Mouse (Mus musculus): ENCODE data around the gene Selenoo.
A peak's percentile ranks its signal among the peaks of the same experiment; 100 is the strongest.

Selenoo gene

DNA sequence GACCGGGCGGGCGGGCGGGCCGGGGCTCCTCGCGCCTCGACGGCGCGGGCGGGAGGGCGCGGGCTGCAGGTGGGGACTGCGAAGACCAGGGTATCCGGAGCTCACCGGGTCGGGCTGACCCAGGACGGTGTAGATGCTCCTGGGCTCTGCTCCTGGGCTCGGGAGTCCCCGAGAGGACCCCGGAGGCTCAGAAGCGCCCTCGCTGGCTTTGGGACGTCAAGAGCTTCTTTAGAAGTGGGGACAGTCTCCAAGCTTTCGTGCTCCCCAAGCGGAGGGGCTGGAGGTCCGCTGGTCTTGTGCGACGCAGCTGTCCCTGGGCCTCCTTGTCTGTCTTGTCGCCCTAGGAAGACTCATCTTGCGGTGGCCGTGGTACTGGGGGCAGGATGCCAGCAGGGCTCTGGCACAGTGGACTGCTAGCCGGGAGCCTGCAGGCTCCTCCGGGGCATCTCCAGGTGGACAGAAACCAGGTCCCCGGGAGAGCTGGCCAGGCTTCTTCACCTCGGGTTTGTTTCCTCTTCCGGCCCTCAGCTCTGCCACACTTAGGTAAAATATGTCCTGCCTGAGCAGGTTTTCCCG, 12.6 kb upstream of the Selenoo start:
- DNase-seq, result peak; percentile 79

- no peak for DNase-seq
Observed at GRCm38 (mm10) chr15:89078208-89078836, 10.6 kb upstream of the Selenoo start.

DNA sequence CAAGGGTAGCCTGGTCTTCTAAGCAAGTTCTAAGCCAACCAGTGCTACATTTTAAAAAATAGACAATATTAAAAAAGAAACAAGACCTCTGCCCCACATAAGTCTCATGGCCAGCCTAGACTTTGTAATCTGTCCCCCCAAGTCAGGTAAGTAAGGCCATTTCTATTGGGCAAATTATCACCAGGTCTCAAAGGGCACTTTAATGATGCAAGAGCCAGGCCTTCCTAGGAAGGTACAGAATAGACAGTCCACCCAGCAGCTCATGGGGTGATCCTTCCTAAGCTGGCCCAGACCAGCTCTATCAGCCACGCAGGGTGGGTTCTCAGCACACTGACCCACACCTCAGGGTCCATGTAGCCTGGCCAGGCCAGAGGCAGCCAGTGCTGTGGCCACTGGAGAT, 5.0 kb upstream of the Selenoo start:
- no peak for DNase-seq

GRCm38 (mm10) chr15:89084826-89085225, 4.1 kb upstream of the Selenoo start:
- no peak for DNase-seq

- no peak for DNase-seq
Observed at GRCm38 (mm10) chr15:89089248-89090051, 566 bp downstream of the Selenoo start.

DNA sequence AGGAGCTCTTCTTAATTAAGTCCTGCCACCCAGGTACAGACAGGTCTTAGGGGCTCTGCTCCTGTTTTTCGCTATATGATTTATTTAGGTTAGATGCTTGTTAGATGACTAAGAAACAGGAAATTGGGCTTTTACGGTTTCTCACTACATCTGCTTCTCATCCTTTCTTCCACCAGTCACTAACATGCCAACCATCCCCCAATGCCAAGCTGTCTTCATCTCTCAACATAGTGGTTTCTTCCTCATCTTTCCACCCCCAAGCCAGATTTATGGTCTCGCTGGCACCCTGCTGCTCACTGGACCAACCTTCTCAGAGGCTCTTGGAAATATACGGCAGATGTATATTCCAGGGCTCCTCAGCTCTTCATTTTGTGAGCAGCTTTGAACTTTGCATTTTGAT, 1.8 kb downstream of the Selenoo start:
- DNase-seq, result no peak

GRCm38 (mm10) chr15:89092181-89092580, 3.3 kb downstream of the Selenoo start:
- no peak for DNase-seq

GRCm38 (mm10) chr15:89097450-89097849, 8.6 kb downstream of the Selenoo start:
- DNase-seq, result no peak

DNA sequence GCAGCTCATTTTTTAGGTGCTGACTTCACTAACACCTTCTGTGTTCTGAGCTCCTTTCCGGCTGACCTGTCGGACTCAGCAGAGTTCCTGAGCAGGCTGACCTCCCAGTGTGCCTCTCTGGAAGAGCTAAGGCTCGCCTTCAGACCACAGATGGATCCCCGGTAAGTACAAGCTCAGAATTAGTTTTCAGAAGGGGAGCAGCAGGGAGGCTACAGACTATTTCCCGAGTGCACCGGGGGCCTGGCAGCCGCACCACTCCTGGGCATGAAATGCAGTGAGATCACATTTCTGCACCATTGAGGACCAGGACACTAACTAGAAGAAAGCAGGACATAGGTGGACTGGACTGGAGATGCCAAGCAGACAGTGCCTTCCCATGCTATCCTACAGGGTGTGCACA, 9.7 kb downstream of the Selenoo start:
- peak; percentile 71 for DNase-seq

DNA sequence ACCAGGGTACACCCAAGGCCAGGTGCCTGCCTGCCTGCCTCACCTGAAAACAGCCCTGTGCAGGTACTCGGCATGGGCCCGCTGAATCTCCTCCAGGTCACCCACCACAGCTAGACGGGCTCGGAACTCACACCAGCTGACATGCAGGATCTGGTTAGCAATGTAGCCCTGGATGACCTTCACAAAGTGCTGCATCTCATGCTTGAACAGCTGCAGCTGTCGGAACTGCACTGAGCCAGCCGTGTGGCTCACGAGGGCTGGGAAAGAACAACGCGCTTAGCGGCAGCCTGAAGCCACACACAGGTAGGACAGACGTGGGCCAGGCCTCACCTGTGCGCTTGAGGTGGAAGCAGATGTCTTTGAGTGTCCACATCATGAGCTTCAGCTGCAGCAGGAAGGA, 11.9 kb downstream of the Selenoo start:
- DNase-seq, result no peak

DNA sequence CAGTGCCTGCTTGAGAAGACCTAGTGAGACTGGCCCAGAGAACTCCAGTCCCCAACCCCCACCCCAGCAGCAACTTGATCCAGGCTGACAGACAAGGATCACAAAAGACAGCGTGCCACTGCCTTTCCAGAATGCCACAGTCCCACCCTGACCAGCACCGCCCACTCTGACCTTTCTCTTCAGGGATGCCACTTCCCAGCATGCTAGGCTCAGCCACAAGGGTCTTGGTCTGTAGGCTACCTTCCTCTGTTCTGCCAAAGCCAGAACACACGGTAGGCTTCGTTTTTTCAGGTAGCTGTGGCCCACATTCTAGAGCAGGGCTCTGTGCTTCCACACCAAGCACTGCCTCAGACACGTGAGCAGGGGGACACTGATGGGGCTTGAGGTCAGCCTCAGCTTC, 13.8 kb downstream of the Selenoo start:
- no peak for DNase-seq

GRCm38 (mm10) chr15:89103921-89104320, 15.0 kb downstream of the Selenoo start:
- peak; percentile 74 for DNase-seq

DNA sequence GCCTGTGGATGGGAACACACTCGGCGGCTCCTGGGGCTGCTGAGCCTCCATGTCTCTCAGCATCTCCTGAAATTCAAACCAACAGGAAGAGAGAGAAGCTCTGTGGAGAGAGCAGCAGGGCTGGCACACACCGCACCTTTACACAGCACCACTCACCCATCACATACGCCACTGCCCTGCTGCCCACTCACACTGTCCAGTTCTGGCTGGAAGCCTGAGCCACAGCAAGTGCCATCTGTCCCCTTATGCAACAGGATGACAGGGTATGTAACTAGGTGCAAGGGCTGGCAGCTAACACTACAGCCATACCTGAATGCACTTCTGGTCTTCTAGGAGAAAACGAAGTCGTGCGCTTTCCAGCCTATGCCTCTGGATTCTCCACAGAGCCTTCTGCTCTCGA, 15.5 kb downstream of the Selenoo start:
- peak; percentile 94 for DNase-seq

DNA sequence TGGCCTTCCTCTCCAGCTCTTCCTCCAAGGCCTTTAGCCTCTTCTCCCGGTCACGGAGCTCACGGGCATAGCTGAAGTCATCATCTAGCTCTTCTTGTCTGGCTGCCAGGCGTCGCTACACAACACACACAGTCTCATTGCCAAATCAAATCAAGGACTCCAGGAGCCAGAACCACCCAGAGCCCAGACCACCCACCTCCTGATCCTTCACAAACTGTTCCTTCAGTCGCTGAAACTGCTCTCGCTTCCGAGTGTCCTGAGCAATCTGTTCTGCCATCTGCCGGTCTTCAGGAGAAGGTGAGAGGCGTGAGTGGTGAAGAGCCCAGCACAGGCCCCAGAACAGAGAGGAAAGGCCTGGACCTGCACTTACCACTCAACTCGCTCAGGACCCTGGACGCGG, 17.2 kb downstream of the Selenoo start:
- peak; percentile 81 for DNase-seq

DNA sequence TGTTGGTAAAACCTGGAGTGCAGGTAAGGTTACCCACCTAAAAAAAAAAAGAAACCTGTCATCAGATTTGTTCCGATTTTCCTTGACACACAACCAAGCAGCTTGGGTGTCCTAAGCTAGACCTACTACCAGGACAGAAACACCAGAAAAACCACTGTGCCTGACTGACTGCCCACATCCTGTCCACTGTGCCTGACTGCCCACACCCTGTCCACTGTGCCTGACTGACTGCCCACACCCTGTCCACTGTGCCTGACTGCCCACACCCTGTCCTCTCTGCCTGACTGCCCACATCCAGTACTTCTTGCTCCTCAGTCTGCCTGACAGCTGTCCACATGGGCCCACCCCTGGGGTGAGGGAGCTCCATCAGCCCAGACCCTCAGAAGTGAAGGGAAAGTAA, 18.1 kb downstream of the Selenoo start:
- no peak for DNase-seq

GRCm38 (mm10) chr15:89110147-89110546, 21.3 kb downstream of the Selenoo start:
- no peak for DNase-seq

DNA sequence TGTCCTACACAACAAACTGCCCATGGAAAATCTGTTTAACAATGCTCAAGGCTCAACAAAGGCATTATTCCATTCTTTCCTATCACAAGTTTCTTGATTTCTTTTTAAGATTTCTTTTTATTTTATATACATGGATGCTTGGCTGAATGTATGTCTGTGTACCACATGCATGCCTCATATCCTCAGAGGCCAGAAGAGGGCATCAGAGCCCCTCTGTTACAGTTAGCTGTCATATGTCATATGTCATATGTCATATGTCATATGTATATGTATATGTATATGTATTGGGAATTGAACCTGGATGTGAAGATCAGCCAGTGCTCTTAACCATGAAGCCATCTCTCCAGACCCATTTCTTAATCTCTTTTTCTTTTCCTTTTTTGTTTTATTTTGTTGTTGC, 29.1 kb downstream of the Selenoo start:
- no peak for DNase-seq

- DNase-seq, result peak; percentile 95
Observed at GRCm38 (mm10) chr15:89122649-89123366, 33.9 kb downstream of the Selenoo start, which contains the start of gene Tubgcp6. Gene Tubgcp6 (minus strand): TSS chr15:89123112.

DNA sequence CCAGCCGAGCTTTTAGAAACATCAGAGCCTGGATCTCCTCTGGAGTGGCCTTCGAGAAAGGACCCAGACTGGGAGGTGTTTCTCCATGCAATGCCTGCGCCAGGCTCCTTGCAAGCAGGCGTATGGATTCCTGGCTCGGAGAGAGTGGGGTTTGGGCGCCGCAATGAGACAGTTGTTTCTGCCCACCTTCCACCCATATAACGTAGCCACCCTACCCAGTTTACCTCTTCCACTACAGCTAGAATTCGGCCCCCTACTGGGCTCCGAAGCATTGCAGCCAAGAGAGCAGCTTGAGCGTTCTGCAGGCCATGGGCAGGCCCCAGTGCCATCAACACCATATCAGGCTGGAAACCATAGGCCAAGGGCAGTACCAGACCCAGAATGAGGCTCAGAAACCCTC, 34.7 kb downstream of the Selenoo start:
- DNase-seq, result no peak

GRCm38 (mm10) chr15:89124312-89124711, 35.4 kb downstream of the Selenoo start:
- DNase-seq, result no peak

DNA sequence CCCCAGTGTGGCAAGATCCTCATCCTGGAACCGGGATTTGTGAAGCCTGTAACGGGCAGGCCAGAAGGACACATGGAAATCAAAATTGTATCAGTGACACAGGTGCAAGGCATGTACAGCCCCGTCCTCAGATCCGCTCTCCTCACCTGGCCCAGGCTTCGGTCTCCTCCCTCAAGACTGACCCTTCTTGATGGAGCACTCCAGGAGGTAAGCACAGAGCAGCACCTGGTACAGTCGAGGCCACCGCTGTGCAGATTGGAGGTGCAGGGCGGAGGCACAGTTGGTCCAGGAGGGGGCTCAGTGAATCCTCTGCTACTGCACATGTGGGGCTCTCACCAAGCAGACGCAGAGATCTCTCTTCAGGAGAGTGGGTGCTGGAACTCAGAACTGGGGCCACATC, 36.5 kb downstream of the Selenoo start:
- no peak for DNase-seq

GRCm38 (mm10) chr15:89126622-89127021, 37.7 kb downstream of the Selenoo start:
- DNase-seq, result no peak

DNA sequence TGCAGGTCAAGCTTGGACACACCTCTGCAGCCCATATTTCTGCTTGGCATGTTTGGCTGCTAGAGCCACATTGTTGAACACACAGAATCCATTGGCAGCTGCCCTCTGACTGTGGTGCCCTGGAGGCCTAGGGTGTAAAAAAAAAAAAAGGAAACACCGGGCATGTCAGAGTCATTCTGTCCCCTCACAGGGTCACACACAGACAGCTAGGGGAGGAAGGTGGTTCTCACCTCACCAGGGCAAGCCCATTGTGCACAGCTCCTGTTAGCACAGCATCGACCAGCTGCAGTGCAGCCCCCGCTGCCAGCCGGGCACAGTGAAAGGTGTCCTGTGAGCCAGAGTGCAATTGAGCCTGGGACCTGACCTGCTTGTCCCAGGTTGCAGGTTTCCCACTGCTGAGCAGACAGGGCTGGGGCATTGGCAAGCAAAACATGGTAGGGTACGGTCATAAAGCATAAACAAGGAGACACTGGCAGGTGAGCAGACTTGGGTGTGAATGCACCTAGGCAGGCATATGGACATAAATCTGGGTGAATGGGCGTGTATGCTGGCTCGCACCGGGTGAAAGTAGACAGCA, 38.6 kb downstream of the Selenoo start:
- no peak for DNase-seq
